Mouse (Mus musculus): ENCODE measurements at regions not wholly inside any gene's neighbourhood (a gene's known extent, or its start where the extent isn't known, plus 50 kb on each side); places are given as distances from the start of the nearest gene placed in this dataset.

GRCm38 (mm10) chr17:62415152-62415551, 466.0 kb downstream of the Efna5 start:
- DNase-seq (ENCODE audit: low read depth), result no peak

- no peak for DNase-seq (ENCODE audit: low read depth)
These were observed 468.4 kb downstream of the Efna5 start for GRCm38 (mm10) chr17:62412666-62413180.

GRCm38 (mm10) chr17:62403739-62404138, 477.4 kb downstream of the Efna5 start:
- DNase-seq (ENCODE audit: low read depth), result no peak

- no peak for DNase-seq (ENCODE audit: low read depth)
These were observed 487.6 kb downstream of the Efna5 start for GRCm38 (mm10) chr17:62393355-62394006.

- DNase-seq (ENCODE audit: low read depth), result no peak
These were observed 497.1 kb downstream of the Efna5 start for GRCm38 (mm10) chr17:62384053-62384452.

GRCm38 (mm10) chr17:62378868-62379417, 502.2 kb downstream of the Efna5 start:
- DNase-seq (ENCODE audit: low read depth), result no peak

- no peak for DNase-seq (ENCODE audit: low read depth)
These were observed 512.0 kb downstream of the Efna5 start for GRCm38 (mm10) chr17:62369100-62369499.

GRCm38 (mm10) chr17:62367937-62368336, 513.2 kb downstream of the Efna5 start:
- DNase-seq (ENCODE audit: low read depth), result no peak

- no peak for DNase-seq (ENCODE audit: low read depth)
These were observed 522.8 kb downstream of the Efna5 start for GRCm38 (mm10) chr17:62358323-62358722.

GRCm38 (mm10) chr17:62337890-62338557, 543.1 kb downstream of the Efna5 start:
- DNase-seq (ENCODE audit: low read depth), result no peak

GRCm38 (mm10) chr17:62330226-62330625, 550.9 kb downstream of the Efna5 start:
- no peak for DNase-seq (ENCODE audit: low read depth)

GRCm38 (mm10) chr17:62326844-62327243, 554.3 kb downstream of the Efna5 start:
- DNase-seq (ENCODE audit: low read depth), result no peak

- no peak for DNase-seq (ENCODE audit: low read depth)
These were observed 562.1 kb downstream of the Efna5 start for GRCm38 (mm10) chr17:62319033-62319432.

- DNase-seq (ENCODE audit: low read depth), result no peak
These were observed 571.1 kb downstream of the Efna5 start for GRCm38 (mm10) chr17:62310059-62310458.

- no peak for DNase-seq (ENCODE audit: low read depth)
These were observed 574.0 kb downstream of the Efna5 start for GRCm38 (mm10) chr17:62307111-62307510.

- DNase-seq (ENCODE audit: low read depth), result no peak
These were observed 574.6 kb downstream of the Efna5 start for GRCm38 (mm10) chr17:62306524-62306923.

- DNase-seq (ENCODE audit: low read depth), result no peak
These were observed 576.0 kb downstream of the Efna5 start for GRCm38 (mm10) chr17:62305140-62305539.

GRCm38 (mm10) chr17:62304073-62304472, 577.0 kb downstream of the Efna5 start:
- DNase-seq (ENCODE audit: low read depth), result no peak

- DNase-seq (ENCODE audit: low read depth), result no peak
These were observed 581.2 kb downstream of the Efna5 start for GRCm38 (mm10) chr17:62299875-62300274.

- DNase-seq (ENCODE audit: low read depth), result no peak
These were observed 583.6 kb downstream of the Efna5 start for GRCm38 (mm10) chr17:62297393-62298060.

- no peak for DNase-seq (ENCODE audit: low read depth)
These were observed 585.7 kb downstream of the Efna5 start for GRCm38 (mm10) chr17:62295412-62295811.

GRCm38 (mm10) chr17:62292703-62293102, 588.4 kb downstream of the Efna5 start:
- DNase-seq (ENCODE audit: low read depth), result no peak

GRCm38 (mm10) chr17:62287666-62288065, 593.5 kb downstream of the Efna5 start:
- no peak for DNase-seq (ENCODE audit: low read depth)
